In genomic region chr7:110731091-110731967, GRCm38 (mm10) we compare ENCODE assay signal across 12 mouse cellular contexts. TPM values are rescaled to one million over a fixed set of nuclear protein-coding genes. Genes with fewer than 3 reads are reported as not detected.
DNase-seq lines count a peak whose midpoint lies in the region; ATAC-seq lines count a peak whose summit lies in the region.
"Had no signal": no experiment of that assay in that cellular context is flagged by ENCODE, and none has a peak within 500 bp of the region (broad histone marks: within the 10 kb centered on the region; RNA-seq: fewer than 3 reads in every experiment).

No protein-coding gene starts in this region.

- no peak overlapping the region for H3K4me3 ChIP-seq in kidney, embryonic 16.5 days (ENCODE audit: low read length)
- H3K4me3 ChIP-seq: liver, embryonic 15.5 days had no signal

- no peak for ATAC-seq in kidney, embryonic 16.5 days (ENCODE audit: low FRiP score, low TSS enrichment)

- 0 out of 2 replicates have a peak, but pooled peaks cover 3% of the 10 kb centered on the region for H3K36me3 ChIP-seq in kidney, embryonic 16.5 days (ENCODE audit: insufficient read depth, low read length)
- H3K36me3 ChIP-seq: liver, embryonic 15.5 days had no signal

- WGBS in kidney, embryonic 16.5 days, result 58% methylated on average over 6 of the region's 6 CpGs

- H3K27ac ChIP-seq in kidney, embryonic 16.5 days (ENCODE audit: low read length), result peak overlapping the region; percentile 45; the same call in 1 of the 2 replicates
- H3K27ac ChIP-seq: liver, embryonic 15.5 days had no signal

- peaks cover 10% of the 10 kb centered on the region for H3K4me1 ChIP-seq in kidney, embryonic 16.5 days (ENCODE audit: insufficient read depth, low read length)
- H3K4me1 ChIP-seq: liver, embryonic 15.5 days had no signal

- no peak for DNase-seq in kidney, adult 18-20 months
- peak; percentile 60 for DNase-seq in ZHBTc4 (ENCODE audit: low read depth, low spot score)
- peak; percentile 43 for DNase-seq in embryo, embryonic 9.5 days (ENCODE audit: extremely low spot score)
- DNase-seq in retina, embryonic 14.5 days (ENCODE audit: low spot score), result peak; percentile 47
- no peak for DNase-seq in spleen, postnatal 14 days (ENCODE audit: low spot score in 2 of 2)
- DNase-seq in heart, postnatal 4 days, result no peak
- DNase-seq: cerebellum, postnatal 36 days; gastrocnemius, postnatal 10 days; kidney, adult 9 months; thymus, postnatal 25 days had no signal

- no peak overlapping the region for H3K9ac ChIP-seq in kidney, embryonic 16.5 days (replicated peaks; ENCODE audit: low read length)
- H3K9ac ChIP-seq: liver, embryonic 15.5 days had no signal

- H3K27me3 ChIP-seq in kidney, embryonic 16.5 days (ENCODE audit: insufficient read depth, low read length), result no peaks in the 10 kb centered on the region
- H3K27me3 ChIP-seq: liver, embryonic 15.5 days had no signal

- no peak overlapping the region for H3K4me2 ChIP-seq in kidney, embryonic 16.5 days (replicated peaks; ENCODE audit: low read depth, low read length)
- H3K4me2 ChIP-seq: liver, embryonic 15.5 days had no signal

- peaks cover 5% of the 10 kb centered on the region for H3K9me3 ChIP-seq in kidney, embryonic 16.5 days (ENCODE audit: low read length)
- H3K9me3 ChIP-seq: liver, embryonic 15.5 days had no signal

RNA-seq across cellular contexts. Expression of gene Ampd3, which starts 36.7 kb away (rescaled TPM):
- 8.8 and 10.1 TPM in 2 replicates for polyA plus RNA-seq in kidney, embryonic 16.5 days (2015; fragmentation: Nextera tagmentation; extraction: Ambion mirVana)
- total RNA-seq in heart, postnatal 4 days (2021), result 10 to 100 TPM; 23.8 to 30.3 TPM

Comparison
In these comparisons a context has a peak if more than half of its experiments do, and no peak if none do; other contexts are left out.
1. DNase-seq: peak in ZHBTc4 (single experiment), embryo, embryonic 9.5 days (single experiment) and retina, embryonic 14.5 days (single experiment); none in kidney, adult 18-20 months (single experiment), spleen, postnatal 14 days (0 of 2) and heart, postnatal 4 days (single experiment).